Mouse (Mus musculus) limb, embryonic 13.5 days (tissue): ENCODE measurements around the gene Ccdc155. TPM values are rescaled to one million over a fixed set of nuclear protein-coding genes. Genes with fewer than 3 reads are reported as not detected.

ENCODE experiments used
- ATAC-seq: fragments of 200-750 bp; cut with Nextera tagmentation; 2 replicates; pipeline ENCODE4 v1.8.0; 2017; ENCODE audit warnings: low read depth, moderate number of reproducible peaks, moderate TSS enrichment; ENCODE audit not compliant: low FRiP score
- H3K27ac ChIP-seq: fragments of 300-500 bp; sonication (generic); 2 replicates; pipeline ENCODE4 v1.5.1; 2015; ENCODE audit warnings: inconsistent platforms, mild to moderate bottlenecking, moderate library complexity
- H3K27me3 ChIP-seq: fragments of 300-500 bp; sonication (generic); 2 replicates; pipeline ENCODE4 v1.6.1; 2015; ENCODE audit warnings: mild to moderate bottlenecking, inconsistent platforms
- H3K36me3 ChIP-seq: fragments of 300-500 bp; sonication (generic); 2 replicates; pipeline ENCODE4 v1.6.1; 2015; ENCODE audit warnings: inconsistent platforms, mild to moderate bottlenecking, moderate library complexity
- H3K4me1 ChIP-seq: fragments of 300-500 bp; sonication (generic); 2 replicates; pipeline ENCODE4 v1.6.1; 2015; ENCODE audit warnings: inconsistent platforms
- H3K4me2 ChIP-seq: fragments of 300-500 bp; sonication (generic); replicated peaks from 2 replicates; pipeline ENCODE4 v1.6.1; 2015; ENCODE audit warnings: inconsistent platforms, mild to moderate bottlenecking, moderate library complexity
- H3K4me3 ChIP-seq: fragments of 300-500 bp; sonication (generic); 2 replicates; pipeline ENCODE4 v1.5.1; 2015; ENCODE audit warnings: moderate library complexity, mild to moderate bottlenecking, inconsistent platforms
- H3K9ac ChIP-seq: fragments of 300-500 bp; sonication (generic); 2 replicates; pipeline ENCODE4 v1.6.1; 2015; ENCODE audit warnings: mild to moderate bottlenecking, inconsistent platforms
- H3K9me3 ChIP-seq: fragments of 300-500 bp; sonication (generic); 2 replicates; pipeline ENCODE4 v1.6.1; 2016; ENCODE audit warnings: inconsistent platforms
- WGBS: fragments of 180-500 bp; shearing (Covaris S2); methylation state at CpG from one replicate; pipeline ENCODE4 v1.1.7; 2015; 5-methylcytosine and 5-hydroxymethylcytosine counted together
- polyA plus RNA-seq: library from polyadenylated mRNA; unstranded; fragments of >200 nt; fragmentation: Nextera tagmentation; extraction: Ambion mirVana; gene quantifications from 2 replicates; pipeline ENCODE4 v1.2.1, GENCODE M21; 2015

The Ccdc155 gene
- polyA plus RNA-seq, 1 experiment from 2014 or later: 1.4 TPM

DNA sequence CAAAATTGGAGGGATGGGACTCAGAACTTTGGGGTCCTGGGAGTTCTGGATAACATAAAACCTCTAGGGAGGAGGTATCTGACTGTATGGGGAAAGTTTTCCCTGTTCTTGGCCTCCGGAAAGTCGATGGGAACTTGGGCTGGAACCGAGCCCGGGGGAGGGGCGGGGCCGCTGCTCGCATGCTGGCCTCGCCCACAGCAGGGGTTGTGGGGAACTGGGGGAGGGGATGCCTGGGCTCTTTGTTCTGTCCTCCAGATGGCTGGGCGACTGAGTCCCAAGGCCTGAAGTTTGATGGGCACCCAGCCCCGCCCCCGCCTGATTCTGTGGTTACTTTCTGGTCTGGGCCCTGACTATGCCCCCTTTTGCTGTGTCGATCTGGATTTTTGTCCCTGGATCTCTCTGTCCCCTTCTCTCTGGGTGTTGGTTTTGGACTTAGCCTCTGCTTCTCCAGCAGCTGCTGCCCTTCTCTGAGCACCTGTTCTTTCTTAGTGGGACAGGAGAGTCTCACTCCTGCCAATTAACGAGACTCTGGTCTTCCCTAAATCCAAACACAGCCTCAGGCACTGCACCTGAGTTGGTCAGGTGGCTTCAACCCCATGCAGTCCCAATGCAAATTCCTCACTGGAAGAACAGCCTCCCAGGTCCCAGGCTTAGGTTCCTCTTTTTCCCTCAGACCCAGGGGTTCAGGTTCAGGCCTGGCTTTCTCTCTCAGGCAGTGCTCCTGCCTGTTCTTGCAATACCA, 11.9 kb upstream of the Ccdc155 start:
- peak overlapping the region; percentile 96 for H3K4me2 ChIP-seq
- H3K27ac ChIP-seq: peak overlapping the region; percentile 99
- 2% methylated on average over 13 of the region's 13 CpGs for WGBS
- H3K36me3 ChIP-seq: peaks cover 47% of the 10 kb centered on the region
- peak overlapping the region; percentile 99 for H3K9ac ChIP-seq
- peak overlapping the region; percentile 88 for H3K4me3 ChIP-seq
- peaks cover 43% of the 10 kb centered on the region for H3K4me1 ChIP-seq
- peaks cover 19% of the 10 kb centered on the region for H3K27me3 ChIP-seq
- ATAC-seq: peak; percentile 86
- no peaks in the 10 kb centered on the region for H3K9me3 ChIP-seq

DNA sequence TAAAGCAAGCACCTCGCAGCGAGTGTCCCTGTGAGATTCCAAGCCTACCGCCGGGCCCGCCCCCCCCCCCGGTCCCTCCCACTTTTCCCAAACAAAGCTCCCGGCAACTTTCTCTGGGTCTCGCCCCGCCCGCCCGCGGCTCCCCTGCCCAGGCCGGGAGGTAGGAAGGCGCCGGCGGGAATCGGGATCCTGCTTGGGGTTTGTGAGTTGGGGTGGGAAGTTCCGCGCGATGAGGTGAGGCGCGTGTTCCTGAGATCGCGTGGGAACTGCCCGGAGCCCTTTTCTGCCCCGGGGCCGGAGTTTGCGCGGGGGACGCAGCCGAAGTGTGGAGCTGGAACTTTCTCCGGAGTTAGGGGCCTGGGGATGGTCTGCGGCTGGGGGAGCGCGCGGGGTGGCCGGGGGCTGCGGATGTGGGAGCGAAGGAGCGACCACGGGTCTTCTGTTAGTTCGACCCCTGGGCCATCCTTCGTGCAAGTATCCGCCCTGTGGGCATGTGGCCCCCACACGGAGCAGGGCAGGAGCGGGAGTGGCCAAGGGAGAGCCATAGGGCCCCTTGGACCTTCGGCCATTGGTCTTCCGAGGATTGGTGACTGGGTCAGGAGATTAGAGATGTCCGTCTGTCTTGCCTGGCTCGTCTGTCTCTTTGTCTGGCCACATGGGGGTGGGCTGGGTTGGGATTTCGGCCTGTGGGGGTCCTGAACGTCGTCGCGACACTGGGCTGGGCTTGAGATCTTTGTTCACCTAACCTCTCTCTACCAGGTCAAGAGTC, 11.2 kb upstream of the Ccdc155 start, which contains the start of gene Tead2:
Tead2 (plus strand) TSS at position 81 of the 769 bp plus-strand sequence.
- Histone ChIP-seq H3K4me3 (peak within 1 kb of the TSS; percentile 88), H3K36me3 (peaks cover 39% of the 10 kb centered on the region), H3K27ac (peak within 1 kb of the TSS; percentile 99), H3K9ac (peak within 1 kb of the TSS; percentile 99), H3K27me3 (peaks cover 26% of the 10 kb centered on the region), H3K4me1 (peaks cover 45% of the 10 kb centered on the region), H3K9me3 (no peaks in the 10 kb centered on the region), H3K4me2 (peak within 1 kb of the TSS; percentile 96)
- ATAC-seq: peak; percentile 51
- under 1% methylated on average over 55 of the region's 55 CpGs for WGBS

DNA sequence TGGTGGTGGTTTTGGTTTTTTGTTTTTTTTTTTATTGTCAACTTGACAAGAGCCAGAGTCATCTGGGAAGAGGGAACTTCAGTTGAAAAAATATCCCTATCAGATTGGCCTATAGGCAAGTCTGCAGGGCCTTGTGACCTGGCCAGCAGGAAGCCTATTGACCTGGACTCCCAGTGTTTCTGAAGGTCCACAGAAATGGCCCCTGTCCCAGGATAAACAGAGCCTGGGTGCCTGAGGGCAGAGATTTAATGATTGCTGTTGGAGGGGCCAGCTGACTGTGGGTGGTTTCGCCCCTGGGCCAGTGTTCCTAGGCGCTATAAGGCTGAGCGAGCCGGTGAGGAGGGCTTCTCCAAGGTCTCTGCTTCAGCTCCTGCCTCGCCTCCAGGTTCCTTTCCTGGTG, 9.0 kb upstream of the Ccdc155 start:
- WGBS: 54% methylated on average over 5 of the region's 5 CpGs
- Histone ChIP-seq H3K27ac (no peak overlapping the region), H3K9ac (no peak overlapping the region)

DNA sequence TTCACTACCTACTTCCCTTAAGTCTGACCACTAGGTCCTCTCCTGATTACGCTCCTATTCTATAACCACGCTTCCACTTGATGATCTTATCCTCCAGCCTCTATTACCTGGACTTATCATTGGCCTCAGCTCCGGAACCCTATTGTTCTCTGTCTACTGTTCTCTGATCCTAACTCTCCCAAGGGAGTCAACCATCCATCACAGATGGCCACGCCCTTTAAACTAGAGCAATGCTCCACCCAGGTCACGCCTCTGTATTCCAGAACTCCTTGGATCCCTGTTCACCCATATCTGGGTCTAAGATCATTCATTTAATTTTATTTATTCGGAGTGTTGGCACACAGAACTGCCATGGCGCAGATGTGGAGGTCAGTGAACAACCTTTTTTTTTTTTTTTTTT, 7.7 kb upstream of the Ccdc155 start:
- Histone ChIP-seq H3K27ac (no peak overlapping the region), H3K9me3 (0 out of 2 replicates have a peak, but pooled peaks cover 6% of the 10 kb centered on the region), H3K4me3 (no peak overlapping the region), H3K36me3 (peaks cover 4% of the 10 kb centered on the region), H3K4me2 (peak overlapping the region; percentile 36; the same call in 1 of the 2 replicates), H3K9ac (no peak overlapping the region), H3K27me3 (peaks cover 47% of the 10 kb centered on the region), H3K4me1 (peaks cover 17% of the 10 kb centered on the region)
- WGBS: 74% methylated on average over 7 of the region's 7 CpGs
- no peak for ATAC-seq

More for the DNA sequence above, 9.0 kb upstream of the Ccdc155 start:
- peaks cover 45% of the 10 kb centered on the region for H3K27me3 ChIP-seq
- no peak overlapping the region for H3K4me2 ChIP-seq
- H3K4me3 ChIP-seq: no peak overlapping the region
- no peaks in the 10 kb centered on the region for H3K9me3 ChIP-seq
- H3K36me3 ChIP-seq: peaks cover 18% of the 10 kb centered on the region
- ATAC-seq: no peak
- peaks cover 31% of the 10 kb centered on the region for H3K4me1 ChIP-seq

DNA sequence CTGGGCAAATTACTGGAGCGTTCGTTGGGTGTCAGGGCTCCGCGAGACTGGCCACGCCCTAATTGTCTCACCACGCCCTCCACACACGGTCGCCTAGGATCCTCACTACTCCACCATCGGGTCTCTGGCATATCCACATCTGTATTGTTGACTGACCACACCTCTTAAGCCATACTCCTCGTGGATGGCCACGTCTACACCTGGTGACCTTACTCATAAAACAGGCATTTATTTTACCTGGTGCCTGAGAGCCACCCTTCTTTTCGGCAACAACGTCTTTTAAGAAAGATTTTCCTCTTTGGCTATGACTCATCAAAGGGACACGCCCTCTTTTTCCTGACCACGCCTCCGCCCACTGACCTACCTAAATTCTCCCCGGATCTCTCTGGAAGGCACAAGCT, 7.2 kb upstream of the Ccdc155 start, which contains the start of gene Dkkl1:
Dkkl1 (minus strand) TSS at position 297 of the 401 bp plus-strand sequence.
- H3K27ac ChIP-seq: no peak within 1 kb of the TSS
- no peak for ATAC-seq
- 5% methylated on average over 17 of the region's 17 CpGs for WGBS
- no peaks in the 10 kb centered on the region for H3K36me3 ChIP-seq
- peak within 1 kb of the TSS; percentile 16 for H3K4me3 ChIP-seq
- no peak within 1 kb of the TSS for H3K9ac ChIP-seq
- H3K9me3 ChIP-seq: 0 out of 2 replicates have a peak, but pooled peaks cover 6% of the 10 kb centered on the region
- peaks cover 47% of the 10 kb centered on the region for H3K27me3 ChIP-seq
- peak within 1 kb of the TSS; percentile 36 for H3K4me2 ChIP-seq
- H3K4me1 ChIP-seq: peaks cover 12% of the 10 kb centered on the region

DNA sequence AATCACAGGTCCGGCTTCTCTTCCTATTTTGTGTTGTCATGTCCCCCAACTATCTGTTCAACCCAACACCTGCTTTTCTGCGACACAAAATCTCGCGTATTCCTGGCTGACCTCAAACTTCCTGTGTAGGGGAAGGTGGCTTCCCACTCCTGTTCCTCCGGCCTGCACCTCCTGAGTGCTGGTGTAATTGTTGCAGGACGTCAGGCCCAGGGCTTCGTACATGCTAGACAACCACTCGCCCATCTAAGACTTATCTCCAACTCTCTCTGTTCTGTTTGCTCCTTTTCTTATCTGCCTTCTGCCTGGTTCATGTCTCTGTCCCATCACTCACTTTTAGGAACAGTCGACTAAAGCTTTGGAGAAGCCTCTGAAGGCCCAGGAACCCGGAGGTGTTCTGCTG, 6.4 kb upstream of the Ccdc155 start:
- Histone ChIP-seq H3K27me3 (peaks cover 47% of the 10 kb centered on the region), H3K4me2 (no peak overlapping the region), H3K9ac (no peak overlapping the region), H3K4me1 (peaks cover 12% of the 10 kb centered on the region), H3K9me3 (0 out of 2 replicates have a peak, but pooled peaks cover 6% of the 10 kb centered on the region), H3K36me3 (no peaks in the 10 kb centered on the region), H3K4me3 (no peak overlapping the region), H3K27ac (no peak overlapping the region)
- 67% methylated on average over 10 of the region's 10 CpGs for WGBS
- ATAC-seq: no peak

DNA sequence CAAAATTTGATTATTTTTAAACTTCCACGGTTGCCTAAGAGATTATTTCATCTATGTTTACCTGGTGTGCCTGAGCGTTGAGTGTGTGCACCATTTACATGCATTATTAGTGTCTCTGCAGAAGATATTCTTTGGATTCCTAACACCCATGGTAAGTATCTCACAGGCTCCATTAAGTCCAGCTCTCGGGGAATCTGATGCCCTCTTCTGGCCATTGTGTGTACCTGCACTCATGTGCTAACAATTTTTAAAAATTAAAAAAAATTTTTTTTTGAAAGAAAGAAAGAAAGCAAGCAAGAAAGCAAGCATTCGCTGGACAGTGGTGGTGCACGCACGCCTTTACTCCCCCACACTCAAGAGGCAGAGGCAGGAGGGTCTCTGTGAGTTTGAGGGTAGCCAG, 3.6 kb upstream of the Ccdc155 start:
- H3K27me3 ChIP-seq: peaks cover 41% of the 10 kb centered on the region

DNA sequence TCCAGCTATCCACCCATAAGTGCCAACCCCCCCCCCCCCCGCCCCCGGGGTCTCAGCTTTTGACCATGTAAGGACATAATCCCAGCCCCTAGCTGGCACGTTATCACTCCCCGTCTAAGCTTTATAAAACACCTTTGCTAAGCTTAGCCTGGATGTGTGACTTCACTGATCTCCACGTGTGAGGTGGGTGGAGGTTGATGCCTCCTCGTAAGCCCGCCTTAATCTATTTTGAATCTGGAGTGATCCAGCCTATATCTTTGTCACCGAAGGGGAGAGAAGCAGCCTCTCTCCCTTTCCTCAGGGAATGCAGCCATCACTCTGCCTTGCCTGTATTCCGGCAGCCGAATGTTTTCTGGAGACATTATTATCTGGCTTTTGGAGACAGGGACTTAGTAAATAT, 2.0 kb downstream of the Ccdc155 start:
- Histone ChIP-seq H3K9ac (no peak overlapping the region), H3K36me3 (no peaks in the 10 kb centered on the region), H3K27me3 (peaks cover 12% of the 10 kb centered on the region; the same call in 1 of the 2 replicates), H3K4me1 (no peaks in the 10 kb centered on the region), H3K27ac (no peak overlapping the region), H3K4me2 (no peak overlapping the region), H3K9me3 (no peaks in the 10 kb centered on the region), H3K4me3 (no peak overlapping the region)
- WGBS: 43% methylated on average over 10 of the region's 10 CpGs
- ATAC-seq: no peak

More for the DNA sequence above, 3.6 kb upstream of the Ccdc155 start:
- Histone ChIP-seq H3K9me3 (0 out of 2 replicates have a peak, but pooled peaks cover 6% of the 10 kb centered on the region), H3K4me1 (peaks cover 5% of the 10 kb centered on the region; the same call in 1 of the 2 replicates), H3K27ac (no peak overlapping the region), H3K36me3 (no peaks in the 10 kb centered on the region), H3K4me2 (no peak overlapping the region), H3K4me3 (no peak overlapping the region), H3K9ac (no peak overlapping the region)
- no peak for ATAC-seq
- 80% methylated on average over 6 of the region's 6 CpGs for WGBS

DNA sequence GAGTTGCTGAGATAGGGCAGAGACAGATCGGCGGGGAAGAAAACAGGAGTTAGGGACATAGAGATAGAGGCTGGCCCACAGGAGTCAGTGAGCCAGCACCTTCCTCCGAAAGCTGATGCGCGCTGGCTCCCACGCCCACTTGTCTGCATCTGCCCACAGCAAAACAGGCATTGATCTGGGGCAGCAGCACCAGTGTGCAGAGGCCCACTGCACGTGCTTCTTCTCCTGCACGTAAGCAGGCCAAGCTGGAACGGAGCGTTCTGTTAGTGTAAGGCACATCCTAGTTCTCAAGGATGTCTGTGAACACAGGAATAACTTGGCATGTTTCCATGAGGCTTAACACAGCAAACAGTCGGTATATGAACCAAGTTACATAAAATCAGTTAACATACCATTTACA, 5.7 kb downstream of the Ccdc155 start:
- no peak overlapping the region for H3K9ac ChIP-seq

DNA sequence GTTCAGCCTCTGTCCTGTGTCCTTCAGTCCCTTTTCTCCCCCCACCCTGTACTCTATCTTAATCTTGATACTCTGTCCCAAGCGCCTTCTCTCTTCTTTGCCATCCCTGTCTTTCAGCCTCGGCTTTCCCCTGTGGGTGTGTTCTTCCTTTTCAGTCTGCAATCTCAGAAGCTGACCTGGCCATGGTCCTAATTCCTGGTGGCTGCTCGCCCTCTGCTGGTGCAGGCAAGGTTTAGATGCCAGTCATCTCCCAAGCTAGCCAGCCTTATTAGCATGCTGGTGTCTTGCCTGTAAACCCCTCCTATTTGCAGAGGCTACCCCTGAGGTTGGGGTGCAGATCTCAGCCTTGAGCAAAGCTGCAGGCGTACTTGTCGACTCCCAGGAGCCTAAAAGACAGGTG, 6.3 kb downstream of the Ccdc155 start:
- peaks cover 22% of the 10 kb centered on the region for H3K27me3 ChIP-seq
- no peak overlapping the region for H3K9ac ChIP-seq
- ATAC-seq: no peak
- H3K27ac ChIP-seq: no peak overlapping the region
- H3K4me1 ChIP-seq: no peaks in the 10 kb centered on the region
- H3K4me3 ChIP-seq: no peak overlapping the region
- H3K4me2 ChIP-seq: no peak overlapping the region
- no peaks in the 10 kb centered on the region for H3K9me3 ChIP-seq
- WGBS: 13% methylated on average over 5 of the region's 5 CpGs
- no peaks in the 10 kb centered on the region for H3K36me3 ChIP-seq

More for the DNA sequence above, 5.7 kb downstream of the Ccdc155 start:
- Histone ChIP-seq H3K4me3 (no peak overlapping the region), H3K36me3 (no peaks in the 10 kb centered on the region), H3K27ac (no peak overlapping the region), H3K9me3 (no peaks in the 10 kb centered on the region), H3K4me1 (no peaks in the 10 kb centered on the region), H3K4me2 (no peak overlapping the region), H3K27me3 (peaks cover 18% of the 10 kb centered on the region)
- WGBS: 81% methylated on average over 11 of the region's 11 CpGs
- ATAC-seq: no peak

DNA sequence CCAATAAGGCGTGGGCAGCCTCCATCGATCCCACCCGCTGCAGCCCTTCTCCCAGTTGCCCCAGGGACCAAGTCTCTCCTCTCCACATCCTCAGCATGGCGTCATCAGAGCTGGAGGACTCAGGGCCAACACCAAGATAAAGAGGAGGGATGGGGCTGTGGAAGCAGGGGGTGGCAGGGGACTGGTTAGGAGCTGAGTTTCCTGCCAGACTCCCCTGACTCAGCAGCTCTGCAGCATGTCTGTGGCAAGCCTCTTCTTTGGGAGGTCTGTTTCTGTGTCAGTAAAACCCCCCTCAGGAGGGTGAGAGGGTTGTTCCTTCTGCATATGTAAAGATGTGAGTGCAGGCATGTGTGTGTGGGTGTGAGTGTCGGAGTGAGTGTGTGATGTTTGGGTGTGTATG, 7.7 kb downstream of the Ccdc155 start:
- 0 out of 2 replicates have a peak overlapping the region, but pooled peaks have one; percentile 39 for H3K9ac ChIP-seq
- H3K4me3 ChIP-seq: no peak overlapping the region
- 68% methylated on average over 5 of the region's 5 CpGs for WGBS
- no peak for ATAC-seq
- no peak overlapping the region for H3K4me2 ChIP-seq
- H3K27ac ChIP-seq: no peak overlapping the region
- H3K4me1 ChIP-seq: peaks cover 4% of the 10 kb centered on the region
- H3K36me3 ChIP-seq: no peaks in the 10 kb centered on the region
- H3K27me3 ChIP-seq: peaks cover 17% of the 10 kb centered on the region; the same call in 1 of the 2 replicates
- H3K9me3 ChIP-seq: no peaks in the 10 kb centered on the region

DNA sequence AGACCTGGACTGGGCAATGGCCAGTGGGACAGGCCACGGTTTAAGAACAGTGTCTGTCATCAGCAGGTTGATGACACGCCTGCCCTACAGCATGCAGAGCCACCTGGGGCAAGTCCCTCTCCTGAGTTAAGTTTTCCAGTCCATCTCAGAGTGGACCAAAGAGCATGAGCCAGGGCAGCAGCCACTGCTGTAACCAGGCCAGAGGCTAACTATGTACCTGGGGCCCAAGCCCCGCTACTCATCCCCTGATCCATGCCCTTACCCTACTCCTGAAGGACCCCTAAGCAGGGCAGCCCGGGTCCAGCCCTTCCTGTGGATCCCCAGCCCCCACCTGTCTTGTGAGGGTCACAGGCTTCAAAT, 8.5 kb downstream of the Ccdc155 start:
- no peak overlapping the region for H3K4me3 ChIP-seq
- no peak overlapping the region for H3K4me2 ChIP-seq
- H3K27me3 ChIP-seq: peaks cover 17% of the 10 kb centered on the region; the same call in 1 of the 2 replicates
- ATAC-seq: no peak
- no peaks in the 10 kb centered on the region for H3K9me3 ChIP-seq
- peaks cover 12% of the 10 kb centered on the region for H3K4me1 ChIP-seq
- WGBS: 87% methylated on average over 4 of the region's 4 CpGs
- no peak overlapping the region for H3K9ac ChIP-seq
- H3K27ac ChIP-seq: no peak overlapping the region
- H3K36me3 ChIP-seq: no peaks in the 10 kb centered on the region
